Mouse (Mus musculus) limb, embryonic 15.5 days (tissue): ENCODE results near the gene Cerk. TPM values are rescaled to one million over a fixed set of nuclear protein-coding genes. Genes with fewer than 3 reads are reported as not detected.
"Not testable (repeated sequence)": the region's sequence is repeated elsewhere in the genome, so short reads cannot be mapped to it uniquely, and the experiment has no call there.

Experiments used
- ATAC-seq: fragments of 200-750 bp; cut with Nextera tagmentation; 2 replicates; pipeline ENCODE4 v1.8.0; 2017; ENCODE audit warnings: low read depth, moderate TSS enrichment; ENCODE audit not compliant: insufficient number of reproducible peaks, low FRiP score, low TSS enrichment
- H3K27ac ChIP-seq: fragments of 300-500 bp; sonication (generic); 2 replicates; pipeline ENCODE4 v1.5.1; 2015; ENCODE audit warnings: moderate library complexity, mild to moderate bottlenecking, inconsistent platforms
- H3K27me3 ChIP-seq: fragments of 300-500 bp; sonication (generic); 2 replicates; pipeline ENCODE4 v1.6.1; 2015; ENCODE audit warnings: inconsistent platforms
- H3K36me3 ChIP-seq: fragments of 300-500 bp; sonication (generic); 2 replicates; pipeline ENCODE4 v1.6.1; 2015; ENCODE audit warnings: inconsistent platforms
- H3K4me1 ChIP-seq: fragments of 300-500 bp; sonication (generic); 2 replicates; pipeline ENCODE4 v1.6.1; 2015; ENCODE audit warnings: inconsistent platforms
- H3K4me2 ChIP-seq: fragments of 300-500 bp; sonication (generic); 2 replicates; pipeline ENCODE4 v1.6.1; 2015; ENCODE audit warnings: mild to moderate bottlenecking, inconsistent platforms
- H3K4me3 ChIP-seq: fragments of 300-500 bp; sonication (generic); 2 replicates; pipeline ENCODE4 v1.5.1; 2015; ENCODE audit warnings: mild to moderate bottlenecking, inconsistent platforms
- H3K9ac ChIP-seq: fragments of 300-500 bp; sonication (generic); 2 replicates; pipeline ENCODE4 v1.6.1; 2015; ENCODE audit warnings: inconsistent platforms
- H3K9me3 ChIP-seq: fragments of 300-500 bp; sonication (generic); 2 replicates; pipeline ENCODE4 v1.6.1; 2016; ENCODE audit warnings: inconsistent platforms
- WGBS: fragments of 180-500 bp; shearing (Covaris S2); methylation state at CpG from one replicate; pipeline ENCODE4 v1.1.7; 2015; 5-methylcytosine and 5-hydroxymethylcytosine counted together
- polyA plus RNA-seq: library from polyadenylated mRNA; unstranded; fragments of >200 nt; fragmentation: Nextera tagmentation; extraction: Ambion mirVana; gene quantifications from 2 replicates; pipeline ENCODE4 v1.2.1, GENCODE M21; 2015

Gene Cerk
- polyA plus RNA-seq, 1 experiment from 2014 or later, result 17.7 TPM

GRCm38 (mm10) chr15:86177703-86178251 is 8.2 kb downstream of the Cerk start:
- not testable (repeated sequence) for H3K27me3 ChIP-seq, H3K4me3 ChIP-seq, ATAC-seq, H3K4me2 ChIP-seq, H3K9me3 ChIP-seq, H3K36me3 ChIP-seq, H3K27ac ChIP-seq, H3K9ac ChIP-seq
- H3K4me1 ChIP-seq, result peaks cover 39% of the 10 kb centered on the region
- 68% methylated on average over 2 of the region's 2 CpGs for WGBS

DNA sequence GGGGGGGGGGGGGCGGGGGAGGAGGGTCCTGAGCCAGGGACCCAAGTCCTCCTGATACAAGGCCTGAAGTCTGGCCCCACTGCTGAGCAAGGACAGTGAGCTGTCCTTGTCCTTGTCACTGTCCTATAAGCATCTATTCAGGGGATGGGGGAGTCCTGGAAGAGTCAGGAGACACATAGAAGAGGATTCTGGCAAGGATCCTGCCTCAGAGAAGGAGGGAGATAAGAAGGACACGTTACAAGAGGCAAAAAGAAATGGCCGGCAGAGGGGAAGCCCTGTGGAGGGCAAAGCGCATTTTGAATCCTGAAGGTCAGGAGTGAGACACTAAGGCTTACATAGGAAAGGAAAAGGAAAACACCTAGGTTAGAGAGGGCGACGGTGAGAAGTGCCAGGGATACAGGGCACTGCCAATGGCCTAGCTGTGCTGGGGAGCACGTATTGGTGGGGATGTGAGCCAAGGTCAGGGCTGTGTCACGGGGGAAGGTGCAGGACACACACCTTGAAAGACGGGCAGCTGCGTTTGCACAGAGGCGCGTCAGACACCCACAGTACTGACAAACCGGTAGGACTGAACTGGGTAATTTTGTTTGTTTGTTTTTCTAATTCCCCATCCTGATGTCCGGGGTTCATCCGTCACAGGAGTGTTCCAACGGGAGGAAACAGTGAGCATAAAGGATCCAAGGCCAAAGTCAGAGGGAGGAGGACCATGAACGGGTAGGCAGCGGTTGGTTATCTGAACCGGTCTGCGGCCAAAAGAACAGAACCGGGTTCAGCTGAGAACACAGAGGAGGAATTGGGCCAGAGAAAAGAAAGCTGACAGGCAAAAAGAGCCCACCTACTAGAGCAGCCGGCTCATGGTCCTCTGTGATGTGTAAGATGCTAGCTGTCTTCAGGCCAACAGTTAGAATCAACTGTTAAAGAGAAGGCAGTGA is 8.9 kb downstream of the Cerk start:
- H3K9ac ChIP-seq, result no peak overlapping the region
- 75% methylated on average over 22 of the region's 22 CpGs for WGBS
- H3K27me3 ChIP-seq, result no peaks in the 10 kb centered on the region
- no peaks in the 10 kb centered on the region for H3K36me3 ChIP-seq
- ATAC-seq, result no peak
- H3K27ac ChIP-seq, result no peak overlapping the region
- H3K4me3 ChIP-seq, result no peak overlapping the region
- H3K9me3 ChIP-seq, result no peaks in the 10 kb centered on the region
- peaks cover 37% of the 10 kb centered on the region for H3K4me1 ChIP-seq
- no peak overlapping the region for H3K4me2 ChIP-seq

DNA sequence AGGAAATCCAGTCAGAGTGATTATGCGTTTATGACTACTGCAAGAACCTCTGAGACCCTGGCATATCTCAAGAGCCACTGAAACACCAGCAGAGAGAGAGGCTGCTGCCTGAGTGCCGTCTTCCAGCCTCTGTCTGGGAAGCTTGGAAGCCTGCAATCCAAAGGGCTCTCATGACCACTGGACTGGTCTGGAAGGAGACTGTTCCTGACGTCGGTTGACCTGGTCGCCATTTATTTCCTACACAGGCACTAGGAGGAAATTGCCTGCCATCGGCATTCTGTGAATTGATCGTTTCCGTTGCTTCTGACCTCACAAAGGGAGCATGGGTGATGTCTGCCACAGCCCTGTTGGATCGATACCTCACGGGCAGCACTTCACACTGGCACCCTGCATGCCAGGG is 9.8 kb downstream of the Cerk start:
- H3K36me3 ChIP-seq, result no peaks in the 10 kb centered on the region
- no peaks in the 10 kb centered on the region for H3K27me3 ChIP-seq
- no peak overlapping the region for H3K4me3 ChIP-seq
- ATAC-seq, result no peak
- H3K4me2 ChIP-seq, result no peak overlapping the region
- no peak overlapping the region for H3K9ac ChIP-seq
- no peaks in the 10 kb centered on the region for H3K9me3 ChIP-seq
- no peak overlapping the region for H3K27ac ChIP-seq
- peaks cover 40% of the 10 kb centered on the region for H3K4me1 ChIP-seq
- WGBS, result 80% methylated on average over 10 of the region's 10 CpGs

- H3K4me1 ChIP-seq, result peaks cover 40% of the 10 kb centered on the region
Measured at GRCm38 (mm10) chr15:86175253-86176050, 10.5 kb downstream of the Cerk start.

GRCm38 (mm10) chr15:86173136-86173985 is 12.6 kb downstream of the Cerk start:
- peaks cover 58% of the 10 kb centered on the region for H3K4me1 ChIP-seq
- no peak overlapping the region for H3K4me3 ChIP-seq
- no peaks in the 10 kb centered on the region for H3K36me3 ChIP-seq
- peak overlapping the region; percentile 63; the same call in 1 of the 2 replicates for H3K27ac ChIP-seq
- H3K9ac ChIP-seq, result no peak overlapping the region
- H3K27me3 ChIP-seq, result no peaks in the 10 kb centered on the region
- no peak overlapping the region for H3K4me2 ChIP-seq
- no peaks in the 10 kb centered on the region for H3K9me3 ChIP-seq
- 26% methylated on average over 16 of the region's 16 CpGs for WGBS
- no peak for ATAC-seq

More at GRCm38 (mm10) chr15:86175253-86176050, 10.5 kb downstream of the Cerk start:
- Histone ChIP-seq H3K9me3 (no peaks in the 10 kb centered on the region), H3K36me3 (no peaks in the 10 kb centered on the region), H3K9ac (no peak overlapping the region), H3K4me3 (no peak overlapping the region), H3K4me2 (no peak overlapping the region), H3K27ac (no peak overlapping the region), H3K27me3 (no peaks in the 10 kb centered on the region)
- no peak for ATAC-seq
- 66% methylated on average over 3 of the region's 3 CpGs for WGBS

GRCm38 (mm10) chr15:86172526-86172925 is 13.4 kb downstream of the Cerk start:
- Histone ChIP-seq H3K4me2 (no peak overlapping the region), H3K27ac (no peak overlapping the region), H3K27me3 (no peaks in the 10 kb centered on the region), H3K4me1 (peaks cover 67% of the 10 kb centered on the region), H3K36me3 (no peaks in the 10 kb centered on the region), H3K4me3 (no peak overlapping the region), H3K9ac (no peak overlapping the region), H3K9me3 (no peaks in the 10 kb centered on the region)
- ATAC-seq, result no peak
- WGBS, result 70% methylated on average over 6 of the region's 6 CpGs

DNA sequence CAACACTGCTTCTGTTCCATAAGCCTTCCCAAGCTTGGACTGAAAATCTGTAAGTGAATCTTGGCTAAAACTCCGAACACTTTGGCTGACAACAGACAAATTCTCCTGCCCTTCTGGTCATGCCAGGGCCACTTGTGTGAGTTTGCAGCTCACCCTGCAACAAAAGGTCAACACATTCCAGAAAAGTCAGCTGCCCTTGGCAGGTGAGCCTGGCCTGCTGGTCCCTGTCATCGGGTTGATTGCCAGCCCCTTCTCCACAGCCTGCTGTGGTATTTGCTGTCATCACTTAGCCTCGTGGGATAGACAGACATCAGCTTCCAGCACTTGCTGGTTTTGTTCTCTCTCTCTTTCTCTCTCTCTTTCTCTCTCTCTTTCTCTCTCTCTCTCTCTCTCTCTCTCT is 13.8 kb downstream of the Cerk start:
- Histone ChIP-seq H3K27me3 (no peaks in the 10 kb centered on the region), H3K9ac (no peak overlapping the region), H3K9me3 (no peaks in the 10 kb centered on the region), H3K27ac (no peak overlapping the region), H3K4me2 (no peak overlapping the region), H3K4me3 (no peak overlapping the region), H3K4me1 (peaks cover 69% of the 10 kb centered on the region), H3K36me3 (no peaks in the 10 kb centered on the region)
- WGBS, result 47% methylated on average over 3 of the region's 3 CpGs
- no peak for ATAC-seq

DNA sequence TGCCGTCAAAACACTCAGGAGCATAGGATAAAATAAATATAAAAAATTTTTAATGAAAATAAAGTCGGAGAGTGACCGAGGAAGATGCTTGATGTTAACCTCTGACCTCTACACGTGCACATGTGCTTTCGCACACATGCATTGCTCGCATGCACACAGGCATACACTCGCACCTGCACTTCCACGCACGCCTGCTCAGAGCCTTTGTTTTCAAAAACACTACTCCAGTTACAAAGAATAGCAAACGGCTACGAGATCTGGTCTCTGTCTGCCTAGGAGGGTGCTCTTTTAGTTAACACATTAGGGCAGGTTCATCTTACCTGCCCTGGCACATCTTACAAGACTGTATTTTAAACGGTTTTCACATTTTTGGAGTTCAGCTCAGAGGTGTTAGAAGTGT is 14.6 kb downstream of the Cerk start:
- Histone ChIP-seq H3K4me3 (no peak overlapping the region), H3K27ac (no peak overlapping the region), H3K36me3 (no peaks in the 10 kb centered on the region), H3K9ac (no peak overlapping the region), H3K27me3 (no peaks in the 10 kb centered on the region), H3K4me2 (no peak overlapping the region), H3K4me1 (peaks cover 69% of the 10 kb centered on the region), H3K9me3 (no peaks in the 10 kb centered on the region)
- 76% methylated on average over 12 of the region's 12 CpGs for WGBS
- ATAC-seq, result no peak

DNA sequence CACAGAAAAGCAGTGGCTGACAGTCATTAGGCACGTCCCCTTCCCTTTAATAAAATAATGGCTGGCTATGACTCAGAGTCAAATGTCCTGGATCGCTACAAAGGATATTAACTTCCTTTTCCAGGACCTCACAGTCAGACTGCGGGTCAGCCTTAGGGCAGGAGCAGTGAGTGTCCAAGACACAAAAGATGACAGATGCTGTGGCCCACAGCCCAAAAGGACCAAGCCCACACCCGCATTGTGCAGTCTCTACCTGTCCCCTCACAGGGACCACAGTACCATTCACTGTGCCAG is 16.2 kb downstream of the Cerk start:
- 63% methylated on average over 4 of the region's 4 CpGs for WGBS
- no peak overlapping the region for H3K27ac ChIP-seq
- no peak overlapping the region for H3K4me3 ChIP-seq
- H3K9me3 ChIP-seq, result no peaks in the 10 kb centered on the region
- peaks cover 65% of the 10 kb centered on the region for H3K4me1 ChIP-seq
- H3K4me2 ChIP-seq, result no peak overlapping the region
- H3K9ac ChIP-seq, result no peak overlapping the region
- H3K36me3 ChIP-seq, result no peaks in the 10 kb centered on the region; the same call in 1 of the 2 replicates
- H3K27me3 ChIP-seq, result no peaks in the 10 kb centered on the region
- no peak for ATAC-seq

GRCm38 (mm10) chr15:86168941-86169816 is 16.8 kb downstream of the Cerk start:
- no peak overlapping the region for H3K4me2 ChIP-seq
- no peak for ATAC-seq
- H3K4me1 ChIP-seq, result peaks cover 60% of the 10 kb centered on the region
- H3K9me3 ChIP-seq, result no peaks in the 10 kb centered on the region
- 74% methylated on average over 12 of the region's 12 CpGs for WGBS
- no peaks in the 10 kb centered on the region for H3K27me3 ChIP-seq
- no peak overlapping the region for H3K9ac ChIP-seq
- no peaks in the 10 kb centered on the region; the same call in 1 of the 2 replicates for H3K36me3 ChIP-seq
- H3K4me3 ChIP-seq, result no peak overlapping the region
- no peak overlapping the region; the same call in 1 of the 2 replicates for H3K27ac ChIP-seq

DNA sequence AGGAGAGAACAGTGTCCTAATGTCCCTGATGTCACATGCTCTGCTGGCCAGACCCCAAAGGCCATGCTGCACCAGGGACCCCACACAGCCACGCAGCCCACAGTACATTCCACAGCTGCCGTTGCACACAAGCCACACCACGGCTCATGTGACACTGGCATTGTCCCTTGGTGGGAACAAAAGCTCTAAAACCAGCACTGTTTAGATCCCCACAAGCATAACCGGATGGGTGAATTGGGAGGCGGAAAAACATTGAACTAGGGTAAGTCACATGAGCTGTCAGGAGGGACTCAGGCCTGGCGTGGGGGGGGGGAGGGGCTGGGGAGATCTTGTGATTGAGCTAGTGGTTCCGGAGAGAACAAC is 17.5 kb downstream of the Cerk start:
- ATAC-seq, result no peak
- Histone ChIP-seq H3K4me1 (peaks cover 54% of the 10 kb centered on the region), H3K4me2 (no peak overlapping the region), H3K9ac (no peak overlapping the region), H3K36me3 (peaks cover 6% of the 10 kb centered on the region; the same call in 1 of the 2 replicates), H3K4me3 (no peak overlapping the region), H3K27ac (no peak overlapping the region; the same call in 1 of the 2 replicates), H3K9me3 (no peaks in the 10 kb centered on the region), H3K27me3 (no peaks in the 10 kb centered on the region)
- WGBS, result 55% methylated on average over 7 of the region's 7 CpGs
